Mouse (Mus musculus) forebrain, embryonic 14.5 days (tissue): ENCODE results near the gene Dynlt1a. TPM values are rescaled to one million over a fixed set of nuclear protein-coding genes. Genes with fewer than 3 reads are reported as not detected.
"Not testable (repeated sequence)": the region's sequence is repeated elsewhere in the genome, so short reads cannot be mapped to it uniquely, and the experiment has no call there.

Experiments
- ATAC-seq: fragments of 200-750 bp; cut with Nextera tagmentation; 2 replicates; pipeline ENCODE4 v1.8.0; 2017; ENCODE audit warnings: mild to moderate bottlenecking, moderate library complexity
- DNase-seq: peaks from one replicate; pipeline ENCODE4 v3.0.0-alpha.2; 2015; ENCODE audit warnings: low spot score
- H3K27ac ChIP-seq: fragments of 300-500 bp; sonication (generic); 2 replicates; pipeline ENCODE4 v1.5.1; 2014; ENCODE audit warnings: low read depth, mild to moderate bottlenecking, control low read depth, low read length, moderate library complexity
- H3K27me3 ChIP-seq: fragments of 300-500 bp; sonication (generic); replicated peaks from 2 replicates; pipeline ENCODE4 v1.6.1; 2014; ENCODE audit warnings: low read length, control low read depth, mixed read lengths; ENCODE audit not compliant: control insufficient read depth, insufficient read depth
- H3K36me3 ChIP-seq: fragments of 300-500 bp; sonication (generic); 2 replicates; pipeline ENCODE4 v1.6.1; 2014; ENCODE audit warnings: low read length, control low read depth; ENCODE audit not compliant: control insufficient read depth, insufficient read depth
- H3K4me1 ChIP-seq: fragments of 300-500 bp; sonication (generic); 2 replicates; pipeline ENCODE4 v1.6.1; 2014; ENCODE audit warnings: antibody characterized with exemption, low read length, control low read depth; ENCODE audit not compliant: control insufficient read depth, insufficient read depth
- H3K4me2 ChIP-seq: fragments of 300-500 bp; sonication (generic); 2 replicates; pipeline ENCODE4 v1.6.1; 2014; ENCODE audit warnings: mild to moderate bottlenecking, control low read depth, low read length
- H3K4me3 ChIP-seq: fragments of 300-500 bp; sonication (generic); 2 replicates; pipeline ENCODE4 v1.5.1; 2014; ENCODE audit warnings: low read depth, low read length, control low read depth
- H3K9ac ChIP-seq: fragments of 300-500 bp; sonication (generic); 2 replicates; pipeline ENCODE4 v1.6.1; 2014; ENCODE audit warnings: mild to moderate bottlenecking, low read length, control low read depth, moderate library complexity
- H3K9me3 ChIP-seq: fragments of 300-500 bp; sonication (generic); replicated peaks from 2 replicates; pipeline ENCODE4 v1.6.1; 2016; ENCODE audit warnings: low read length, control low read depth, mixed read lengths; ENCODE audit not compliant: control insufficient read depth
- WGBS: fragments of 180-500 bp; shearing (Covaris S2); extraction: QIAGEN DNeasy Blood & Tissue Kit; methylation state at CpG from one replicate; pipeline ENCODE4 v1.1.7; 2014; 5-methylcytosine and 5-hydroxymethylcytosine counted together
- polyA plus RNA-seq: library from polyadenylated mRNA; unstranded; fragments of >200 nt; fragmentation: Nextera tagmentation; extraction: Ambion mirVana; gene quantifications from 2 replicates; pipeline ENCODE4 v1.2.1, GENCODE M21; 2014

Gene Dynlt1a
- polyA plus RNA-seq, 1 experiment from 2014 or later: 40.7 TPM

- Histone ChIP-seq H3K4me3 (peak overlapping the region; percentile 32), H3K4me2 (peak overlapping the region; percentile 45)
- not testable (repeated sequence) for H3K9me3 ChIP-seq, H3K36me3 ChIP-seq, H3K27ac ChIP-seq, H3K27me3 ChIP-seq, H3K4me1 ChIP-seq, H3K9ac ChIP-seq
- ATAC-seq (peak; percentile 57), DNase-seq (peak; percentile 47)
- WGBS: 3% methylated on average over 37 of the region's 38 CpGs
Measured at GRCm38 (mm10) chr17:6316379-6317126, 747 bp downstream of the Dynlt1a start.

- H3K4me2 ChIP-seq, H3K9me3 ChIP-seq, DNase-seq, H3K27ac ChIP-seq, H3K36me3 ChIP-seq, H3K4me3 ChIP-seq, H3K4me1 ChIP-seq, H3K27me3 ChIP-seq, ATAC-seq, H3K9ac ChIP-seq: not testable (repeated sequence)
- 50% methylated on average over 1 of the region's 4 CpGs for WGBS
Measured at GRCm38 (mm10) chr17:6315706-6316105, 1.6 kb downstream of the Dynlt1a start.

- H3K27ac ChIP-seq, H3K4me3 ChIP-seq, H3K9ac ChIP-seq, H3K36me3 ChIP-seq, H3K4me1 ChIP-seq, DNase-seq, ATAC-seq, H3K9me3 ChIP-seq, H3K27me3 ChIP-seq, H3K4me2 ChIP-seq: not testable (repeated sequence)
- 89% methylated on average over 2 of the region's 3 CpGs for WGBS
Measured at GRCm38 (mm10) chr17:6314493-6314892, 2.8 kb downstream of the Dynlt1a start.

GRCm38 (mm10) chr17:6312755-6313154 is 4.5 kb downstream of the Dynlt1a start:
- 71% methylated on average over 3 of the region's 3 CpGs for WGBS
- H3K4me2 ChIP-seq, DNase-seq, H3K27ac ChIP-seq, ATAC-seq, H3K9me3 ChIP-seq, H3K4me1 ChIP-seq, H3K27me3 ChIP-seq, H3K36me3 ChIP-seq, H3K4me3 ChIP-seq, H3K9ac ChIP-seq: not testable (repeated sequence)

- not testable (repeated sequence) for H3K36me3 ChIP-seq, H3K9me3 ChIP-seq, DNase-seq, ATAC-seq, H3K27ac ChIP-seq, H3K4me3 ChIP-seq, H3K9ac ChIP-seq, H3K27me3 ChIP-seq, H3K4me1 ChIP-seq, H3K4me2 ChIP-seq
- WGBS: 95% methylated on average over 7 of the region's 7 CpGs
Measured at GRCm38 (mm10) chr17:6311716-6312115, 5.6 kb downstream of the Dynlt1a start.

- H3K27ac ChIP-seq, H3K27me3 ChIP-seq, H3K4me3 ChIP-seq, H3K9ac ChIP-seq, H3K4me1 ChIP-seq, H3K4me2 ChIP-seq, H3K9me3 ChIP-seq, ATAC-seq, H3K36me3 ChIP-seq, DNase-seq: not testable (repeated sequence)
- 96% methylated on average over 9 of the region's 13 CpGs for WGBS
Measured at GRCm38 (mm10) chr17:6306503-6306902, 10.8 kb downstream of the Dynlt1a start.

- WGBS: 92% methylated on average over 12 of the region's 12 CpGs
Measured at GRCm38 (mm10) chr17:6305656-6306270, 11.5 kb downstream of the Dynlt1a start.

GRCm38 (mm10) chr17:6304891-6305290 is 12.4 kb downstream of the Dynlt1a start:
- H3K27ac ChIP-seq, H3K9me3 ChIP-seq, H3K4me3 ChIP-seq, DNase-seq, ATAC-seq, H3K9ac ChIP-seq, H3K4me2 ChIP-seq, H3K4me1 ChIP-seq, H3K27me3 ChIP-seq, H3K36me3 ChIP-seq: not testable (repeated sequence)
- 90% methylated on average over 5 of the region's 6 CpGs for WGBS

More at GRCm38 (mm10) chr17:6305656-6306270, 11.5 kb downstream of the Dynlt1a start:
- not testable (repeated sequence) for H3K9ac ChIP-seq, H3K4me2 ChIP-seq, H3K27me3 ChIP-seq, ATAC-seq, H3K36me3 ChIP-seq, H3K4me1 ChIP-seq, H3K9me3 ChIP-seq, H3K27ac ChIP-seq, DNase-seq, H3K4me3 ChIP-seq

GRCm38 (mm10) chr17:6300190-6300863 is 17.0 kb downstream of the Dynlt1a start:
- not testable (repeated sequence) for H3K9ac ChIP-seq, H3K4me1 ChIP-seq, H3K27me3 ChIP-seq, H3K36me3 ChIP-seq, H3K27ac ChIP-seq, H3K4me3 ChIP-seq, DNase-seq, H3K9me3 ChIP-seq, H3K4me2 ChIP-seq, ATAC-seq
- 77% methylated on average over 5 of the region's 12 CpGs for WGBS
